Mouse (Mus musculus): Measurements from ENCODE around the gene Slc15a3. TPM values are rescaled to one million over a fixed set of nuclear protein-coding genes. Genes with fewer than 3 reads are reported as not detected.

Gene Slc15a3
- polyA plus RNA-seq, 1 experiment from 2014 or later: 0.50 TPM

DNA sequence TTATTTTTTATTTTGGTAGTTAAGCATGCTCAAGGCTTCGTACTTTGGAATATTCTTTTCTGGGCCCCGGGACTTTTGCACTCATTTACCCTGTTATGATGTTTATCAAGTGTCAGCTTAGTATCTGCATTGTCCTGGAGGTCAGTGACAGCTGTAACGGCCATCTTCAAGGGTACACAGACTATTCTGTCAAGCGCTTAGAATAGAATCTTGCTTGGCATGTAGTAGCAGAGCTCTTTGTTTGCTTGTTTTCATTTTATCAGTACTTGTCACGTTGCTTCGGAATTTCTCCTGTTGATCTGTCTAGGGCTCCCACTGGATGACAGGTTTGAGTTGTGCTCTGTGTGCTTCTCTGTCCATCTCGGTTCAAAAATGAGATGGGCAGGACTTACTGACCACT is 57.3 kb downstream of the Slc15a3 start:
- H3K9ac ChIP-seq (ENCODE audit: low read length): peak overlapping the region; percentile 29; the same call in 1 of the 2 replicates
- H3K27ac ChIP-seq (ENCODE audit: low read length): no peak overlapping the region
- ATAC-seq (ENCODE audit: low read depth): no peak
- WGBS: 58% methylated on average over 7 of the region's 7 CpGs
- H3K4me1 ChIP-seq (replicated peaks; ENCODE audit: control insufficient read depth, insufficient read depth, low read length): peaks cover 16% of the 10 kb centered on the region
- H3K27me3 ChIP-seq (ENCODE audit: control insufficient read depth, insufficient read depth, low read depth, low read length): no peaks in the 10 kb centered on the region
- H3K9me3 ChIP-seq (ENCODE audit: control insufficient read depth, low read length): no peaks in the 10 kb centered on the region
- H3K4me2 ChIP-seq (ENCODE audit: low read depth, low read length): peak overlapping the region; percentile 84
- peaks cover 28% of the 10 kb centered on the region for H3K36me3 ChIP-seq (ENCODE audit: control insufficient read depth, insufficient read depth, low read length)
- peak overlapping the region; percentile 94 for H3K4me3 ChIP-seq (ENCODE audit: low read length)

DNA sequence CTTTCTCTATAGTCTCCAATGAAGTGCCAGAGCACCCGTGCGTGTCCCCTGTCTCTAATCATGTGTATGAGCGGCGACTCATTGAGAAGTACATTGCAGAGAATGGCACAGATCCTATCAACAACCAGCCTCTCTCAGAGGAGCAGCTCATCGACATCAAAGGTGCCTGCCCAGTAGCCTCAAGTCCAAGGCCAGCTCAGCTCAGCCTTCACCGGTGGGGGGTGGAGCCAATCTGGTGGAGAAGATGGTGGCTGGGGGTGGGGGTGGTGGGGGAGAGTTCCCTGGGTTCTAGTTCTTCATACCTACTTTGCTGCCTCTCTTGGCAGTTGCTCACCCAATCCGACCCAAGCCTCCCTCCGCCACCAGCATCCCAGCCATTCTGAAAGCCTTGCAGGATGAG is 58.0 kb downstream of the Slc15a3 start:
- 83% methylated on average over 8 of the region's 8 CpGs for WGBS
- H3K27me3 ChIP-seq (ENCODE audit: control insufficient read depth, insufficient read depth, low read depth, low read length): no peaks in the 10 kb centered on the region
- H3K4me2 ChIP-seq (ENCODE audit: low read depth, low read length): no peak overlapping the region
- H3K27ac ChIP-seq (ENCODE audit: low read length): no peak overlapping the region
- no peak for ATAC-seq (ENCODE audit: low read depth)
- H3K36me3 ChIP-seq (ENCODE audit: control insufficient read depth, insufficient read depth, low read length): peaks cover 34% of the 10 kb centered on the region
- H3K4me1 ChIP-seq (replicated peaks; ENCODE audit: control insufficient read depth, insufficient read depth, low read length): peaks cover 16% of the 10 kb centered on the region
- H3K9ac ChIP-seq (ENCODE audit: low read length): no peak overlapping the region
- no peak overlapping the region for H3K4me3 ChIP-seq (ENCODE audit: low read length)
- H3K9me3 ChIP-seq (ENCODE audit: control insufficient read depth, low read length): no peaks in the 10 kb centered on the region

DNA sequence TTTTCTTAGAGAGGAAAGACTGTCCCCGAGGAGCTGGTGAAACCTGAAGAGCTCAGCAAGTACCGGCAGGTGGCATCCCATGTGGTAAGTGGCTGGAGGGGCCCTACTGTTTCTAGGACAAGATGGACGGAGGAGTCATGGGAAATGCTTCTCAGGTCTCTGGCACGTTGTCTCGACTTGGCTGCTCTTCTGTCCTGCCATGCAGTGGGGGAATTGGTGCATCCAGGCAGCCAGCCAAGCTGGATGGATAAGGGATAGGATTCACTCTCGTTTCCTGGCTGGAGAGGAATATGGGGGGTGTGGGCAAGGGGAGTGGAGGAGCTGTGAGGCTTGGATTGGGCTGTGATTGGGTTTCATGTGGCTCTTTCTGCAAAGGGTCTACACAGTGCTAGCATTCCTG is 60.8 kb downstream of the Slc15a3 start:
- no peak overlapping the region for H3K4me3 ChIP-seq (ENCODE audit: low read length)
- H3K27me3 ChIP-seq (ENCODE audit: control insufficient read depth, insufficient read depth, low read depth, low read length): no peaks in the 10 kb centered on the region
- no peaks in the 10 kb centered on the region for H3K9me3 ChIP-seq (ENCODE audit: control insufficient read depth, low read length)
- ATAC-seq (ENCODE audit: low read depth): no peak
- no peak overlapping the region for H3K9ac ChIP-seq (ENCODE audit: low read length)
- no peak overlapping the region for H3K27ac ChIP-seq (ENCODE audit: low read length)
- 65% methylated on average over 6 of the region's 6 CpGs for WGBS
- no peak overlapping the region for H3K4me2 ChIP-seq (ENCODE audit: low read depth, low read length)
- peaks cover 55% of the 10 kb centered on the region for H3K36me3 ChIP-seq (ENCODE audit: control insufficient read depth, insufficient read depth, low read length)
- peaks cover 20% of the 10 kb centered on the region for H3K4me1 ChIP-seq (replicated peaks; ENCODE audit: control insufficient read depth, insufficient read depth, low read length)

DNA sequence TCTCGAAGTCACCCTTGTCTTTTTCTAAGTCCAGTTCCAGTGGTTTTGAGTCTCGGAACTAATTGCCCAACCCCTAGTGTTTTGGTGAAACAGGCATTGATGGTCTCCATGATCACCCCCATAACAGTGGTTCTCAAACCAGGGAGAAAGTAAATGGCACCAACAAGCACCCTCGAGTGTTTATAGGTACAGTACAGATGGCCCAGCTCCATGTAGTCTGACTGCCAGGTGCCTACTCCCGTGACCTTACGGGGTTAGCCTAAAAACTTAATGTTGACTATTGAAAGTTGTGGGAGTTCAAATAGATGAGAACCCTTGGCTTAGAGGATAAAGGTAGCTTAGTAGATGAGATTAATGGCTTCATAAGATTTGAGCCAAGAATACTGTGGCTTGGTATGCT is 61.5 kb downstream of the Slc15a3 start:
- 79% methylated on average over 5 of the region's 5 CpGs for WGBS
- peaks cover 57% of the 10 kb centered on the region for H3K36me3 ChIP-seq (ENCODE audit: control insufficient read depth, insufficient read depth, low read length)
- H3K4me2 ChIP-seq (ENCODE audit: low read depth, low read length): no peak overlapping the region
- H3K27me3 ChIP-seq (ENCODE audit: control insufficient read depth, insufficient read depth, low read depth, low read length): no peaks in the 10 kb centered on the region
- peaks cover 21% of the 10 kb centered on the region for H3K4me1 ChIP-seq (replicated peaks; ENCODE audit: control insufficient read depth, insufficient read depth, low read length)
- H3K27ac ChIP-seq (ENCODE audit: low read length): no peak overlapping the region
- H3K4me3 ChIP-seq (ENCODE audit: low read length): no peak overlapping the region
- H3K9ac ChIP-seq (ENCODE audit: low read length): no peak overlapping the region
- no peak for ATAC-seq (ENCODE audit: low read depth)
- no peaks in the 10 kb centered on the region for H3K9me3 ChIP-seq (ENCODE audit: control insufficient read depth, low read length)

DNA sequence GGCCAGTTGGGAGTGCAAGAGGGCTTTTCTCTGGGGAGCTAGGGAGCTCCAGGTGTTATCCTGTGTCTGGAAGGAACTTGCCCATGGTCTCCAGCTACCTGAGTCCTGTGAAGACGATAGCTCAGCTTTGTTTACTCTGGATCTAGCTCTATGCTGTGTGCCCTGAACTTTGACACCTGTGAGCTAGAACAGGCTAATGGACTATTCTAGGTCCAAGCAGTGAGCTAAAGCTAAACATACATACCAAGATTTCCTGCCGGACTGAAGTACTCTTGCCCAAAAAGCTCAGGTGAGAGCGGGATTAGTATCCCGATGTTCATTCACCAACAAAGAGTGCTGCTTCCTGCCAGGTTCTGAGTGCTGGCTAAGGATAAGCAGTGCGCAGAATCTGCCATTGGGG is 65.0 kb downstream of the Slc15a3 start:
- H3K9me3 ChIP-seq (ENCODE audit: control insufficient read depth, low read length): no peaks in the 10 kb centered on the region
- H3K27me3 ChIP-seq (ENCODE audit: control insufficient read depth, insufficient read depth, low read depth, low read length): no peaks in the 10 kb centered on the region
- H3K4me1 ChIP-seq (replicated peaks; ENCODE audit: control insufficient read depth, insufficient read depth, low read length): peaks cover 20% of the 10 kb centered on the region
- H3K36me3 ChIP-seq (ENCODE audit: control insufficient read depth, insufficient read depth, low read length): peaks cover 50% of the 10 kb centered on the region
- H3K27ac ChIP-seq (ENCODE audit: low read length): peak overlapping the region; percentile 74
- H3K9ac ChIP-seq (ENCODE audit: low read length): peak overlapping the region; percentile 9; the same call in 1 of the 2 replicates
- ATAC-seq (ENCODE audit: low read depth): no peak
- H3K4me3 ChIP-seq (ENCODE audit: low read length): no peak overlapping the region
- WGBS: 67% methylated on average over 5 of the region's 5 CpGs
- no peak overlapping the region for H3K4me2 ChIP-seq (ENCODE audit: low read depth, low read length)

DNA sequence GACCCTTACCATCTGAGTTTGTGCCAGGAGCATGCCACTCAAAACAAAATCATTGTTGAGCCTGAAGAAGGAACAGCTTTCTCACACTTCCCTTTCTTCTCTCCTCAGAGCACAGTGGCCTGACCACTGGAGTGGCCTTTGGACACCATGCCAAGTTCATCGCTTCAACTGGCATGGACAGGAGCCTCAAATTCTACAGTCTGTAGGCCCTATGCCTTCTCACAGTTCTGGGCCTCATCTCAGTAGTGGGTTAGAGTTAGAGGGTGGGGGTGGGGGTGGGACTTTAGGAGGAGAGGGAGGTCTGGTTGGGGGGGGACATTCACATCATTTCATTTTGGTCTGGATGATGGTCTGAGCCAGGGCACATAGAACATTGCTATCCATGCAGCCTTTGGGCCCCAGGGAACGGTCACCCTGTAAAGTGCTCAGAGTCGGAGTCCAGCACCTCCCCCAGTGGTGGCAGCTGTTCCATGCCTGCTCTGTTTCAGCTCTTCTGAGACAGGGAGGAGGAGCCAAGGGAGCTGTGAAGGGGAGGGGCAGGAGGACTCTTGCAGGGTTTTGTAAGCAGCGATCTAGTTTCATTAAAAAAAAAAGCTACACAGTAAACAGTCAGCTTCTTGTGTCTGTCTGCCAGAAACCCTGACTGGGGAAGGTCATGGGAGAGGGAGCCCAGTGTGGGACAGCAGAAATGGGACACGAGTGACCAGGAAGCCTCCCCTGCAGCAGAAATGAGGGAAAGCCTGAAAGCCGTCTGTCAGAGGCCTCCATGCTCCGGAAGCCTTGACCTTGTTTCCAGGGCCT is 65.6 kb downstream of the Slc15a3 start:
- peaks cover 23% of the 10 kb centered on the region for H3K4me1 ChIP-seq (replicated peaks; ENCODE audit: control insufficient read depth, insufficient read depth, low read length)
- peak; percentile 88 for ATAC-seq (ENCODE audit: low read depth)
- WGBS: 36% methylated on average over 7 of the region's 7 CpGs

DNA sequence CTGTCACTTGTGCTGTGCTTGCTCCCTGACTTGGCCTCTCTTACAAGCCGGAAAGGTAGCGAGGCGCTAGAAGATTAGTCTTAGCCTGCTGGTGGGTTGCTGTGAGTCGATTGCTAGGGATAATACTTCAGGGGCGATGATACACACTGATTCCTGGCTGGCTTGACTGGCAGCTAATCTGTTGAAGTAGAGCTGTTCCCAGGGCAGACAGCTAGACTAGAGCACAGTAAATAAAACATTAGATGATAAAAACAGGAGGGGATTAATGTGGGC is 66.1 kb downstream of the Slc15a3 start:
- peaks cover 23% of the 10 kb centered on the region for H3K4me1 ChIP-seq (replicated peaks; ENCODE audit: control insufficient read depth, insufficient read depth, low read length)
- 54% methylated on average over 5 of the region's 5 CpGs for WGBS

More for the DNA sequence above, 65.6 kb downstream of the Slc15a3 start:
- Histone ChIP-seq H3K4me3 (ENCODE audit: low read length) (no peak overlapping the region), H3K9me3 (ENCODE audit: control insufficient read depth, low read length) (no peaks in the 10 kb centered on the region), H3K36me3 (ENCODE audit: control insufficient read depth, insufficient read depth, low read length) (peaks cover 47% of the 10 kb centered on the region), H3K27ac (ENCODE audit: low read length) (peak overlapping the region; percentile 94), H3K27me3 (ENCODE audit: control insufficient read depth, insufficient read depth, low read depth, low read length) (no peaks in the 10 kb centered on the region), H3K9ac (ENCODE audit: low read length) (peak overlapping the region; percentile 21; the same call in 1 of the 2 replicates), H3K4me2 (ENCODE audit: low read depth, low read length) (no peak overlapping the region)

DNA sequence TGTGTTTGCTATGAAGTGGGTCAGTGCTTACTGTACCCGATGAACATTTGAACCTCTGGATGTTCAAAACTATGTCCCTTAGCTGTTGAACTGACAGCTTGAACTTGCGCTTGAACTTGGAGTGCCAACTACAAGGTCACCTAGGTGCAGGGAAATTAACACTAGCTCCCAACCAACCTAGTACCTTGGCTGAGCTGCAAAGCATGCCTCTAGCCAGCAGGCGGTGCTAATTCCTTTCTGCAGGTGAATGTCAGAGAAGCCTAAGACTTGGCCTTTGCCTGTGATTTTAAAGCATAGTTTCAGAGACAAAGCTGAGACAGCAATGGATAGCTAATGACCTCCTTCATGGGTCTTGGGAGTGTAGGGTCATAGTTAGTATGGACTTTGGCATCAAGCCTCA is 68.4 kb downstream of the Slc15a3 start:
- no peak for ATAC-seq (ENCODE audit: low read depth)
- Histone ChIP-seq H3K27ac (ENCODE audit: low read length) (peak overlapping the region; percentile 91; the same call in 1 of the 2 replicates), H3K4me1 (replicated peaks; ENCODE audit: control insufficient read depth, insufficient read depth, low read length) (peaks cover 23% of the 10 kb centered on the region), H3K27me3 (ENCODE audit: control insufficient read depth, insufficient read depth, low read depth, low read length) (no peaks in the 10 kb centered on the region), H3K9ac (ENCODE audit: low read length) (no peak overlapping the region), H3K36me3 (ENCODE audit: control insufficient read depth, insufficient read depth, low read length) (peaks cover 23% of the 10 kb centered on the region), H3K4me3 (ENCODE audit: low read length) (no peak overlapping the region), H3K9me3 (ENCODE audit: control insufficient read depth, low read length) (no peaks in the 10 kb centered on the region), H3K4me2 (ENCODE audit: low read depth, low read length) (no peak overlapping the region)
- 47% methylated on average over 3 of the region's 3 CpGs for WGBS

More for the DNA sequence above, 66.1 kb downstream of the Slc15a3 start:
- Histone ChIP-seq H3K9ac (ENCODE audit: low read length) (peak overlapping the region; percentile 21; the same call in 1 of the 2 replicates), H3K4me3 (ENCODE audit: low read length) (no peak overlapping the region), H3K9me3 (ENCODE audit: control insufficient read depth, low read length) (no peaks in the 10 kb centered on the region), H3K4me2 (ENCODE audit: low read depth, low read length) (no peak overlapping the region), H3K27ac (ENCODE audit: low read length) (peak overlapping the region; percentile 94), H3K36me3 (ENCODE audit: control insufficient read depth, insufficient read depth, low read length) (peaks cover 42% of the 10 kb centered on the region), H3K27me3 (ENCODE audit: control insufficient read depth, insufficient read depth, low read depth, low read length) (no peaks in the 10 kb centered on the region)
- no peak; the same call in 1 of the 2 replicates for ATAC-seq (ENCODE audit: low read depth)

Measured in lung, embryonic 16.5 days (tissue).